ENCODE assay signal across 15 mouse cellular contexts in genomic region chr10:127557397-127557796, GRCm38 (mm10). TPM values are rescaled to one million over a fixed set of nuclear protein-coding genes. Genes with fewer than 3 reads are reported as not detected.
DNase-seq lines count a peak whose midpoint lies in the region; ATAC-seq and TF ChIP-seq lines count a peak whose summit lies in the region.
"Had no signal": no experiment of that assay in that cellular context is flagged by ENCODE, and none has a peak within 500 bp of the region (broad histone marks: within the 10 kb centered on the region; RNA-seq: fewer than 3 reads in every experiment).

No protein-coding gene starts in this region.

- no peak overlapping the region for H3K9ac ChIP-seq in limb, embryonic 11.5 days (ENCODE audit: low read length)
- H3K9ac ChIP-seq: liver, embryonic 15.5 days; neural tube, embryonic 12.5 days had no signal

- no peak for TF ChIP-seq POLR2A in brain, embryonic 14.5 days (IDR thresholded peaks at IDR 0.05; ENCODE audit: borderline replicate concordance, extremely low read depth, insufficient read depth, insufficient read length, poor library complexity, severe bottlenecking)

- H3K27me3 ChIP-seq in limb, embryonic 11.5 days (ENCODE audit: control insufficient read depth, insufficient read depth, low read length) = no peaks in the 10 kb centered on the region
- no peaks in the 10 kb centered on the region for H3K27me3 ChIP-seq in limb, embryonic 10.5 days (ENCODE audit: low read depth, poor library complexity, severe bottlenecking)
- H3K27me3 ChIP-seq: liver, embryonic 15.5 days; neural tube, embryonic 12.5 days had no signal

- H3K4me1 ChIP-seq in limb, embryonic 11.5 days (ENCODE audit: control insufficient read depth, insufficient read depth, low read length) = no peaks in the 10 kb centered on the region
- H3K4me1 ChIP-seq in limb, embryonic 10.5 days = no peaks in the 10 kb centered on the region
- H3K4me1 ChIP-seq: liver, embryonic 15.5 days; neural tube, embryonic 12.5 days had no signal

- ATAC-seq in limb, embryonic 11.5 days (ENCODE audit: insufficient number of reproducible peaks, low FRiP score, low TSS enrichment, low read depth) = no peak

- H3K9me3 ChIP-seq in limb, embryonic 11.5 days (ENCODE audit: control insufficient read depth, low read length) = peaks cover 2% of the 10 kb centered on the region; the same call in 1 of the 2 replicates
- no peaks in the 10 kb centered on the region for H3K9me3 ChIP-seq in limb, embryonic 10.5 days (replicated peaks)
- H3K9me3 ChIP-seq: liver, embryonic 15.5 days; neural tube, embryonic 12.5 days had no signal

- no peak overlapping the region for H3K4me3 ChIP-seq in limb, embryonic 11.5 days (ENCODE audit: low read depth, low read length)
- no peak overlapping the region for H3K4me3 ChIP-seq in limb, embryonic 10.5 days
- H3K4me3 ChIP-seq: liver, embryonic 15.5 days; neural tube, embryonic 12.5 days had no signal

- H3K36me3 ChIP-seq in limb, embryonic 11.5 days (ENCODE audit: control insufficient read depth, insufficient read depth, low read length) = peaks cover 56% of the 10 kb centered on the region
- H3K36me3 ChIP-seq in limb, embryonic 10.5 days = peaks cover 100% of the 10 kb centered on the region

- WGBS in limb, embryonic 11.5 days = 87% methylated on average over 13 of the region's 13 CpGs
- 88% methylated on average over 13 of the region's 13 CpGs for WGBS in limb, embryonic 10.5 days

- no peak overlapping the region for H3K4me2 ChIP-seq in limb, embryonic 11.5 days (ENCODE audit: low read depth, severe bottlenecking)
- H3K4me2 ChIP-seq: liver, embryonic 15.5 days; midbrain, embryonic 11.5 days; neural tube, embryonic 12.5 days had no signal

- H3K27ac ChIP-seq in limb, embryonic 11.5 days (replicated peaks; ENCODE audit: low read depth, low read length) = no peak overlapping the region
- H3K27ac ChIP-seq in limb, embryonic 10.5 days = no peak overlapping the region
- H3K27ac ChIP-seq: liver, embryonic 15.5 days; neural tube, embryonic 12.5 days had no signal

- TF ChIP-seq CTCF in brain, embryonic 14.5 days (IDR thresholded peaks at IDR 0.05; ENCODE audit: borderline replicate concordance, extremely low read depth, insufficient read depth, insufficient read length) = peak; percentile 36; the same call in 1 of the 2 replicates

- DNase-seq in embryo, embryonic 10.5 days (ENCODE audit: low spot score) = peak; percentile 34
- no peak for DNase-seq in embryo, embryonic 10 days (ENCODE audit: low spot score)
- peak; percentile 43 for DNase-seq in limb, embryonic 11.5 days (ENCODE audit: low spot score)
- DNase-seq in limb, embryonic 10.5 days (ENCODE audit: low spot score) = no peak
- DNase-seq in B cell, adult 2 months = peak; percentile 28 to 30
- DNase-seq in brain, embryonic 14.5 days (ENCODE audit: low read depth) = no peak
- no peak for DNase-seq in adrenal gland, adult 8-10 months
- no peak for DNase-seq in right cerebral cortex, adult 18-20 months
- DNase-seq: gastrocnemius, postnatal 14 days; heart, postnatal 36 days; kidney, adult 9 months; right cerebral cortex, postnatal 25 days had no signal

RNA-seq across cellular contexts. Expression of gene Nxph4, which starts 23.0 kb away (rescaled TPM):
- 0.95 and 1.2 TPM in 2 replicates for polyA plus RNA-seq in limb, embryonic 11.5 days (2014; fragmentation: Nextera tagmentation; extraction: Ambion mirVana)
- 0.54 and 1.0 TPM in 2 replicates for polyA plus RNA-seq in limb, embryonic 10.5 days (2016; fragmentation: Nextera tagmentation; extraction: Ambion mirVana)
- 19.9 and 48.8 TPM in 2 replicates for polyA plus RNA-seq in brain, embryonic 14.5 days (2012; rRNA removed)
- 10 to 100 TPM in 3 of 4 experiments, 1 to 10 TPM in 1; 8.3 to 16.8 (median 13.2) TPM for total RNA-seq in adrenal gland, adult 8-10 months (2022)
- polyA plus RNA-seq: liver, embryonic 15.5 days had no signal

RNA-seq across cellular contexts. Expression of gene Shmt2, which starts 35.2 kb away (rescaled TPM):
- polyA plus RNA-seq in limb, embryonic 11.5 days (2014; fragmentation: Nextera tagmentation; extraction: Ambion mirVana) = 102 and 104 TPM in 2 replicates
- polyA plus RNA-seq in limb, embryonic 10.5 days (2016; fragmentation: Nextera tagmentation; extraction: Ambion mirVana) = 143 and 173 TPM in 2 replicates
- 80.8 and 100 TPM in 2 replicates for polyA plus RNA-seq in brain, embryonic 14.5 days (2012; rRNA removed)
- total RNA-seq in adrenal gland, adult 8-10 months (2022) = 10 to 100 TPM; 45.3 to 56.0 (median 49.8) TPM

RNA-seq across cellular contexts. Expression of gene Ndufa4l2, which starts 42.6 kb away (rescaled TPM):
- polyA plus RNA-seq in limb, embryonic 11.5 days (2014; fragmentation: Nextera tagmentation; extraction: Ambion mirVana) = 0.48 and 0.96 TPM in 2 replicates
- polyA plus RNA-seq in limb, embryonic 10.5 days (2016; fragmentation: Nextera tagmentation; extraction: Ambion mirVana) = 1.4 and 3.4 TPM in 2 replicates
- polyA plus RNA-seq in brain, embryonic 14.5 days (2012; rRNA removed) = 10.8 and 13.0 TPM in 2 replicates
- 10 to 100 TPM; 42.4 to 64.4 (median 50.7) TPM for total RNA-seq in adrenal gland, adult 8-10 months (2022)

RNA-seq across cellular contexts. Expression of gene Stac3, which starts 55.9 kb away (rescaled TPM):
- 0.21 and 0.34 TPM in 2 replicates for polyA plus RNA-seq in limb, embryonic 11.5 days (2014; fragmentation: Nextera tagmentation; extraction: Ambion mirVana)
- 0.40 and 0.76 TPM in 2 replicates for polyA plus RNA-seq in limb, embryonic 10.5 days (2016; fragmentation: Nextera tagmentation; extraction: Ambion mirVana)
- polyA plus RNA-seq in brain, embryonic 14.5 days (2012; rRNA removed) = 6.8 and 9.8 TPM in 2 replicates
- 1 to 10 TPM in 3 of 4 experiments, under 1 TPM in 1; 0.87 to 4.6 (median 3.7) TPM for total RNA-seq in adrenal gland, adult 8-10 months (2022)

Comparison
In these comparisons a context has a peak if more than half of its experiments do, and no peak if none do; other contexts are left out.
1. DNase-seq: peak in embryo, embryonic 10.5 days (single experiment), limb, embryonic 11.5 days (single experiment) and B cell, adult 2 months (2 of 2); none in embryo, embryonic 10 days (single experiment), limb, embryonic 10.5 days (single experiment), brain, embryonic 14.5 days (single experiment), adrenal gland, adult 8-10 months (single experiment) and right cerebral cortex, adult 18-20 months (single experiment).